ENCODE assay signal across 13 mouse cellular contexts in the genomic region with DNA sequence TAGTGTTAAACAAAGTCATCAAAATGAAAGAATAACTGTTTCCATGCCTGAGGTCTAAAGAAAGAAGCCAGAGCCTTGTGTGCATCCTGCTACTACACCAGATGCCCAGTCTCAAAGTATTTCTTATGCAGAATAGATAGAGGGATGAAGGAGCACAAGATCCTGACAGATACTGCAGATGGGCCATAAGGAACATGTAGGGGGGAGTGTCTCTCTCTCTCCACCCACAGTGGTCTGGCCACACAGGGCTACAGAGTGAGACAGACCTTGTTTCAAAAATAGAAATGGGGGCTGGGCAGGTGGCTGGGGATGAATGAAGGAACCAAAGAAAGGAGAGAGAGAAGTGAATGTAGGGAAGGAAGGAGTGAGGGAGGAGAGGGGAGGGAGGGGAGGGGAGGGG.
"Had no signal": no experiment of that assay in that cellular context is flagged by ENCODE, and none has a peak within 500 bp of the region (broad histone marks: within the 10 kb centered on the region; RNA-seq: fewer than 3 reads in every experiment).

No protein-coding gene starts in this region.

- ATAC-seq: midbrain, embryonic 16.5 days had no signal

- H3K36me3 ChIP-seq: limb, embryonic 13.5 days; midbrain, embryonic 12.5 days had no signal

- H3K4me2 ChIP-seq: limb, embryonic 13.5 days; midbrain, embryonic 12.5 days had no signal

- H3K27ac ChIP-seq: limb, embryonic 13.5 days; liver, embryonic 14.5 days; midbrain, embryonic 12.5 days; stomach, postnatal 0 days had no signal

- H3K9ac ChIP-seq: limb, embryonic 13.5 days; liver, embryonic 14.5 days; midbrain, embryonic 12.5 days had no signal

- H3K9me3 ChIP-seq: limb, embryonic 13.5 days; midbrain, embryonic 12.5 days had no signal

- H3K27me3 ChIP-seq: limb, embryonic 13.5 days; midbrain, embryonic 12.5 days had no signal

- DNase-seq: kidney, postnatal 10 days; kidney, postnatal 4 days; left cerebral cortex, postnatal 4 days; lung, adult 18-20 months; right cerebral cortex, adult 18-20 months; right cerebral cortex, postnatal 25 days; thymus, postnatal 4 days had no signal

- H3K4me3 ChIP-seq: layer of hippocampus, adult 2 months; limb, embryonic 13.5 days; midbrain, embryonic 12.5 days had no signal
